Mouse (Mus musculus): Measurements from ENCODE around the gene Mobp.
"Not testable (repeated sequence)": the region's sequence is repeated elsewhere in the genome, so short reads cannot be mapped to it uniquely, and the experiment has no call there.

Mobp gene

GRCm38 (mm10) chr9:120149222-120149828, at the start of gene Mobp:
TSS of gene Mobp (plus strand) at chr9:120149707.
- H3K9me3 ChIP-seq (ENCODE audit: low read length) = no peaks in the 10 kb centered on the region
- H3K4me3 ChIP-seq (replicated peaks; ENCODE audit: low read length) = peak within 1 kb of the TSS; percentile 60
- TF ChIP-seq POU5F1 (IDR thresholded peaks at IDR 0.05; ENCODE audit: borderline replicate concordance, low read length) = no peak
- peak; percentile 100 for TF ChIP-seq NANOG (IDR thresholded peaks at IDR 0.05; ENCODE audit: borderline replicate concordance, low read length)
- H3K27me3 ChIP-seq (ENCODE audit: insufficient read depth, low read length) = peaks cover 3% of the 10 kb centered on the region; the same call in 1 of the 2 replicates
- peaks cover 65% of the 10 kb centered on the region for H3K4me1 ChIP-seq (replicated peaks; ENCODE audit: low read depth, low read length)
- H3K36me3 ChIP-seq (ENCODE audit: insufficient read depth, low read length) = no peaks in the 10 kb centered on the region

- Histone ChIP-seq H3K4me1 (replicated peaks; ENCODE audit: low read depth, low read length) (peaks cover 5% of the 10 kb centered on the region), H3K36me3 (ENCODE audit: insufficient read depth, low read length) (no peaks in the 10 kb centered on the region), H3K9me3 (ENCODE audit: low read length) (peaks cover 41% of the 10 kb centered on the region), H3K4me3 (replicated peaks; ENCODE audit: low read length) (no peak overlapping the region), H3K27me3 (ENCODE audit: insufficient read depth, low read length) (no peaks in the 10 kb centered on the region)
- no peak for TF ChIP-seq CTCF (conservative IDR thresholded peaks at IDR 0.05; ENCODE audit: low read length)
- TF ChIP-seq NANOG (IDR thresholded peaks at IDR 0.05; ENCODE audit: borderline replicate concordance, low read length) = no peak
- TF ChIP-seq POU5F1 (IDR thresholded peaks at IDR 0.05; ENCODE audit: borderline replicate concordance, low read length) = no peak
Measured at GRCm38 (mm10) chr9:120101165-120101564, 48.3 kb upstream of the Mobp start.

GRCm38 (mm10) chr9:120108953-120109352, 40.6 kb upstream of the Mobp start:
- not testable (repeated sequence) for H3K36me3 ChIP-seq (ENCODE audit: insufficient read depth, low read length); H3K27me3 ChIP-seq (ENCODE audit: insufficient read depth, low read length); H3K4me3 ChIP-seq (replicated peaks; ENCODE audit: low read length)
- Histone ChIP-seq H3K9me3 (ENCODE audit: low read length) (peaks cover 26% of the 10 kb centered on the region), H3K4me1 (replicated peaks; ENCODE audit: low read depth, low read length) (peaks cover 23% of the 10 kb centered on the region)

GRCm38 (mm10) chr9:120110211-120111018, 39.1 kb upstream of the Mobp start, which contains the start of gene Slc25a38:
TSS of gene Slc25a38 (plus strand) at chr9:120110374.
- peak within 1 kb of the TSS; percentile 98 for H3K4me3 ChIP-seq (replicated peaks; ENCODE audit: low read length)
- peaks cover 20% of the 10 kb centered on the region for H3K9me3 ChIP-seq (ENCODE audit: low read length)
- peaks cover 38% of the 10 kb centered on the region for H3K4me1 ChIP-seq (replicated peaks; ENCODE audit: low read depth, low read length)
- peak; percentile 81 for TF ChIP-seq CTCF (conservative IDR thresholded peaks at IDR 0.05; ENCODE audit: low read length)
- no peak for TF ChIP-seq NANOG (IDR thresholded peaks at IDR 0.05; ENCODE audit: borderline replicate concordance, low read length)
- no peak for TF ChIP-seq POU5F1 (IDR thresholded peaks at IDR 0.05; ENCODE audit: borderline replicate concordance, low read length)
- H3K36me3 ChIP-seq (ENCODE audit: insufficient read depth, low read length) = peaks cover 3% of the 10 kb centered on the region
- H3K27me3 ChIP-seq (ENCODE audit: insufficient read depth, low read length) = no peaks in the 10 kb centered on the region

- Histone ChIP-seq H3K4me3 (replicated peaks; ENCODE audit: low read length) (peak overlapping the region; percentile 98), H3K27me3 (ENCODE audit: insufficient read depth, low read length) (no peaks in the 10 kb centered on the region), H3K4me1 (replicated peaks; ENCODE audit: low read depth, low read length) (peaks cover 47% of the 10 kb centered on the region), H3K9me3 (ENCODE audit: low read length) (peaks cover 20% of the 10 kb centered on the region), H3K36me3 (ENCODE audit: insufficient read depth, low read length) (peaks cover 3% of the 10 kb centered on the region)
- TF ChIP-seq POU5F1 (IDR thresholded peaks at IDR 0.05; ENCODE audit: borderline replicate concordance, low read length) (no peak), CTCF (conservative IDR thresholded peaks at IDR 0.05; ENCODE audit: low read length) (no peak), NANOG (IDR thresholded peaks at IDR 0.05; ENCODE audit: borderline replicate concordance, low read length) (no peak)
Measured at GRCm38 (mm10) chr9:120111156-120111945, 38.2 kb upstream of the Mobp start.

- Histone ChIP-seq H3K27me3 (ENCODE audit: insufficient read depth, low read length) (no peaks in the 10 kb centered on the region), H3K36me3 (ENCODE audit: insufficient read depth, low read length) (peaks cover 14% of the 10 kb centered on the region), H3K9me3 (ENCODE audit: low read length) (peaks cover 20% of the 10 kb centered on the region)
Measured at GRCm38 (mm10) chr9:120112472-120112871, 37.0 kb upstream of the Mobp start.

GRCm38 (mm10) chr9:120113456-120113855, 36.1 kb upstream of the Mobp start:
- peaks cover 67% of the 10 kb centered on the region for H3K4me1 ChIP-seq (replicated peaks; ENCODE audit: low read depth, low read length)
- H3K4me3 ChIP-seq (replicated peaks; ENCODE audit: low read length) = no peak overlapping the region
- no peaks in the 10 kb centered on the region for H3K27me3 ChIP-seq (ENCODE audit: insufficient read depth, low read length)
- peaks cover 12% of the 10 kb centered on the region for H3K9me3 ChIP-seq (ENCODE audit: low read length)
- TF ChIP-seq CTCF (conservative IDR thresholded peaks at IDR 0.05; ENCODE audit: low read length) (no peak), POU5F1 (IDR thresholded peaks at IDR 0.05; ENCODE audit: borderline replicate concordance, low read length) (no peak), NANOG (IDR thresholded peaks at IDR 0.05; ENCODE audit: borderline replicate concordance, low read length) (no peak)
- H3K36me3 ChIP-seq (ENCODE audit: insufficient read depth, low read length) = peaks cover 24% of the 10 kb centered on the region

More at GRCm38 (mm10) chr9:120112472-120112871, 37.0 kb upstream of the Mobp start:
- peaks cover 59% of the 10 kb centered on the region for H3K4me1 ChIP-seq (replicated peaks; ENCODE audit: low read depth, low read length)
- no peak for TF ChIP-seq CTCF (conservative IDR thresholded peaks at IDR 0.05; ENCODE audit: low read length)
- TF ChIP-seq NANOG (IDR thresholded peaks at IDR 0.05; ENCODE audit: borderline replicate concordance, low read length) = no peak
- TF ChIP-seq POU5F1 (IDR thresholded peaks at IDR 0.05; ENCODE audit: borderline replicate concordance, low read length) = no peak
- no peak overlapping the region for H3K4me3 ChIP-seq (replicated peaks; ENCODE audit: low read length)
